ENCODE assay signal across 24 mouse cellular contexts in genomic region chr4:132620134-132620533, GRCm38 (mm10). TPM values are rescaled to one million over a fixed set of nuclear protein-coding genes. Genes with fewer than 3 reads are reported as not detected.
DNase-seq lines count a peak whose midpoint lies in the region; ATAC-seq and TF ChIP-seq lines count a peak whose summit lies in the region.
"Had no signal": no experiment of that assay in that cellular context is flagged by ENCODE, and none has a peak within 500 bp of the region (broad histone marks: within the 10 kb centered on the region; RNA-seq: fewer than 3 reads in every experiment).

No protein-coding gene starts in this region.

- peak; percentile 22 for DNase-seq in CD4-positive, CD25-positive, alpha-beta regulatory T cell, adult 2 months (ENCODE audit: low read depth, low spot score)
- DNase-seq in lung, adult 2 months: no peak
- no peak for DNase-seq in lung, adult 18-20 months
- peak; percentile 28 for DNase-seq in WW6 (ENCODE audit: low read depth, low spot score)
- DNase-seq in stomach, postnatal 0 days (ENCODE audit: low spot score): no peak
- no peak for DNase-seq in adrenal gland, adult 18-20 months (ENCODE audit: low spot score in 2 of 2)
- DNase-seq: adrenal gland, postnatal 36 days; cerebellum, adult 2 months; cerebellum, postnatal 36 days; heart, postnatal 4 days; kidney, adult 11 months; lung, postnatal 10 days; thymus, adult 2 months had no signal

- H3K27ac ChIP-seq in stomach, postnatal 0 days (replicated peaks): no peak overlapping the region
- H3K27ac ChIP-seq: forebrain, embryonic 10.5 days; heart, embryonic 13.5 days; hindbrain, embryonic 15.5 days; kidney, postnatal 0 days; limb, embryonic 15.5 days; midbrain, embryonic 15.5 days had no signal

- H3K9ac ChIP-seq in stomach, postnatal 0 days (ENCODE audit: low read length): no peak overlapping the region
- H3K9ac ChIP-seq: heart, embryonic 13.5 days; hindbrain, embryonic 15.5 days; limb, embryonic 15.5 days; midbrain, embryonic 15.5 days had no signal

- H3K9me3 ChIP-seq in stomach, postnatal 0 days (ENCODE audit: control insufficient read depth, low read length): no peaks in the 10 kb centered on the region
- H3K9me3 ChIP-seq: hindbrain, embryonic 15.5 days; limb, embryonic 15.5 days; midbrain, embryonic 15.5 days had no signal

- no peak for ATAC-seq in CD4-positive, CD25-positive, alpha-beta regulatory T cell, adult 4 months
- ATAC-seq in stomach, postnatal 0 days (ENCODE audit: low FRiP score, low TSS enrichment): no peak
- no peak for ATAC-seq in megakaryocyte, adult 5-6 weeks (ENCODE audit: poor library complexity, severe bottlenecking)
- ATAC-seq: midbrain, embryonic 15.5 days; Patski had no signal

- no peak for TF ChIP-seq POLR2A in lung, adult 2 months (IDR thresholded peaks at IDR 0.05; ENCODE audit: borderline replicate concordance, extremely low read depth, low read depth, low read length)

- no peak overlapping the region for H3K4me2 ChIP-seq in stomach, postnatal 0 days (replicated peaks; ENCODE audit: low read depth)
- H3K4me2 ChIP-seq: heart, embryonic 13.5 days; hindbrain, embryonic 15.5 days; limb, embryonic 15.5 days; midbrain, embryonic 15.5 days had no signal

- TF ChIP-seq EP300 in stomach, postnatal 0 days (optimal IDR thresholded peaks at IDR 0.05): no peak

- H3K4me1 ChIP-seq in lung, adult 2 months (ENCODE audit: control insufficient read depth, insufficient read depth, low read length): no peaks in the 10 kb centered on the region
- H3K4me1 ChIP-seq in stomach, postnatal 0 days (replicated peaks; ENCODE audit: control insufficient read depth, insufficient read depth): no peaks in the 10 kb centered on the region
- H3K4me1 ChIP-seq: forebrain, embryonic 10.5 days; heart, embryonic 13.5 days; hindbrain, embryonic 15.5 days; limb, embryonic 15.5 days; midbrain, embryonic 15.5 days had no signal

- H3K4me3 ChIP-seq in lung, adult 2 months (replicated peaks; ENCODE audit: extremely low read depth, low read depth, low read length): no peak overlapping the region
- no peak overlapping the region for H3K4me3 ChIP-seq in stomach, postnatal 0 days (ENCODE audit: low read depth, low read length)
- H3K4me3 ChIP-seq: forebrain, embryonic 10.5 days; heart, embryonic 13.5 days; hindbrain, embryonic 15.5 days; limb, embryonic 15.5 days; midbrain, embryonic 15.5 days; myocyte had no signal

- no peaks in the 10 kb centered on the region for H3K27me3 ChIP-seq in stomach, postnatal 0 days (ENCODE audit: control insufficient read depth, insufficient read depth, low read length)
- H3K27me3 ChIP-seq: heart, embryonic 13.5 days; hindbrain, embryonic 15.5 days; limb, embryonic 15.5 days; midbrain, embryonic 15.5 days; Patski had no signal

- WGBS in lung, adult 2 months: 93% methylated on average over 4 of the region's 4 CpGs
- WGBS in stomach, postnatal 0 days: 86% methylated on average over 4 of the region's 4 CpGs

- TF ChIP-seq CTCF in lung, adult 2 months (IDR thresholded peaks at IDR 0.05; ENCODE audit: insufficient read depth, low read length): 0 out of 2 replicates have a peak, but pooled peaks have one; percentile 11
- TF ChIP-seq CTCF in stomach, postnatal 0 days (IDR thresholded peaks at IDR 0.05; ENCODE audit: low read depth): peak; percentile 24; the same call in 1 of the 2 replicates

- H3K36me3 ChIP-seq in stomach, postnatal 0 days (ENCODE audit: control insufficient read depth, insufficient read depth, low read length): no peaks in the 10 kb centered on the region
- H3K36me3 ChIP-seq: forebrain, embryonic 10.5 days; heart, embryonic 13.5 days; hindbrain, embryonic 15.5 days; limb, embryonic 15.5 days; midbrain, embryonic 15.5 days had no signal

RNA-seq across cellular contexts. Expression of gene Eya3, which starts 18.7 kb away (rescaled TPM):
- polyA plus RNA-seq in CD4-positive, CD25-positive, alpha-beta regulatory T cell, adult 4 months (2017; shearing (Covaris generic)): 10 to 100 TPM; 35.5 to 42.1 TPM
- polyA plus RNA-seq in lung, adult 2 months (2012; rRNA removed): 16.6 and 19.5 TPM in 2 replicates
- 9.9 and 10.4 TPM in 2 replicates for polyA plus RNA-seq in stomach, postnatal 0 days (2015; fragmentation: Nextera tagmentation; extraction: Ambion mirVana)
- 10 to 100 TPM; 27.9 to 32.3 TPM for total RNA-seq in adrenal gland, adult 18-20 months (2021)
- 49.3 and 52.8 TPM in 2 replicates for total RNA-seq in megakaryocyte, adult 5-6 weeks (2015)
- total RNA-seq in megakaryocyte, adult 5-6 weeks (2017): 23.5 and 31.7 TPM in 2 replicates

RNA-seq across cellular contexts. Expression of gene Ptafr, which starts 56.3 kb away (rescaled TPM):
- polyA plus RNA-seq in CD4-positive, CD25-positive, alpha-beta regulatory T cell, adult 4 months (2017; shearing (Covaris generic)): 1 to 10 TPM; 3.8 to 4.2 TPM
- 5.0 and 5.3 TPM in 2 replicates for polyA plus RNA-seq in lung, adult 2 months (2012; rRNA removed)
- 0.88 and 0.90 TPM in 2 replicates for polyA plus RNA-seq in stomach, postnatal 0 days (2015; fragmentation: Nextera tagmentation; extraction: Ambion mirVana)
- total RNA-seq in adrenal gland, adult 18-20 months (2021): 1 to 10 TPM; 1.3 to 3.9 TPM
- total RNA-seq in megakaryocyte, adult 5-6 weeks (2015): 19.6 and 20.6 TPM in 2 replicates
- 38.9 and 40.8 TPM in 2 replicates for total RNA-seq in megakaryocyte, adult 5-6 weeks (2017)
- total RNA-seq: megakaryocyte-erythroid progenitor cell, adult 5-6 weeks had no signal
- polyA plus RNA-seq: myocyte, Patski had no signal

Comparison
In these comparisons a context has a peak if more than half of its experiments do, and no peak if none do; other contexts are left out.
1. DNase-seq: peak in CD4-positive, CD25-positive, alpha-beta regulatory T cell, adult 2 months (single experiment) and WW6 (single experiment); none in lung, adult 2 months (single experiment), lung, adult 18-20 months (0 of 2), stomach, postnatal 0 days (single experiment) and adrenal gland, adult 18-20 months (0 of 2).